Mouse (Mus musculus) bone marrow, adult 2 months (tissue): Measurements from ENCODE around the gene Pfdn5. TPM values are rescaled to one million over a fixed set of nuclear protein-coding genes. Genes with fewer than 3 reads are reported as not detected.

Source experiments
- H3K27ac ChIP-seq: fragments of 200-500 bp; 2 replicates; pipeline ENCODE4 v1.5.1; 2012; ENCODE audit warnings: low read depth, mild to moderate bottlenecking, control low read depth, inconsistent platforms, low read length; ENCODE audit not compliant: control insufficient read depth, poor library complexity, insufficient read depth
- H3K4me1 ChIP-seq: fragments of 200-500 bp; 2 replicates; pipeline ENCODE4 v1.6.1; 2011; ENCODE audit warnings: low read length; ENCODE audit not compliant: control insufficient read depth, insufficient read depth
- H3K4me3 ChIP-seq: fragments of 200-500 bp; replicated peaks from 2 replicates; pipeline ENCODE3; 2011; ENCODE audit warnings: mild to moderate bottlenecking, low read depth, low read length, control low read depth; ENCODE audit not compliant: control insufficient read depth
- CTCF ChIP-seq: fragments of 200-500 bp; IDR thresholded peaks from 2 replicates; pipeline ENCODE4 v1.5.1; 2011; ENCODE audit warnings: low read length, control low read depth; ENCODE audit not compliant: control insufficient read depth, insufficient read depth
- POLR2A ChIP-seq: fragments of 200-500 bp; IDR thresholded peaks from 2 replicates; pipeline ENCODE4 v1.6.1; 2011; ENCODE audit warnings: low read depth, mild to moderate bottlenecking, control low read depth, low read length, borderline replicate concordance; ENCODE audit not compliant: control insufficient read depth
- WGBS: fragments of 180-500 bp; shearing (Covaris S2); methylation state at CpG from one replicate; pipeline ENCODE4 v1.1.7; 2018; 5-methylcytosine and 5-hydroxymethylcytosine counted together
- polyA plus RNA-seq: library from polyadenylated mRNA; stranded (reverse); fragments of >200 nt; gene quantifications from 2 replicates; pipeline ENCODE4 v1.2.4, GENCODE M21; 2011; ENCODE audit warnings: low replicate concordance; ENCODE audit not compliant: missing spikeins, insufficient read depth, insufficient read length

The Pfdn5 gene
- polyA plus RNA-seq, 1 experiment, result 432 TPM

GRCm38 (mm10) chr15:102370727-102371126, 44.8 kb downstream of the Pfdn5 start:
- no peaks in the 10 kb centered on the region; the same call in 1 of the 2 replicates for H3K4me1 ChIP-seq
- H3K4me3 ChIP-seq, result no peak overlapping the region
- TF ChIP-seq CTCF, result no peak
- TF ChIP-seq POLR2A, result no peak
- 61% methylated on average over 10 of the region's 10 CpGs for WGBS
- no peak overlapping the region for H3K27ac ChIP-seq

DNA sequence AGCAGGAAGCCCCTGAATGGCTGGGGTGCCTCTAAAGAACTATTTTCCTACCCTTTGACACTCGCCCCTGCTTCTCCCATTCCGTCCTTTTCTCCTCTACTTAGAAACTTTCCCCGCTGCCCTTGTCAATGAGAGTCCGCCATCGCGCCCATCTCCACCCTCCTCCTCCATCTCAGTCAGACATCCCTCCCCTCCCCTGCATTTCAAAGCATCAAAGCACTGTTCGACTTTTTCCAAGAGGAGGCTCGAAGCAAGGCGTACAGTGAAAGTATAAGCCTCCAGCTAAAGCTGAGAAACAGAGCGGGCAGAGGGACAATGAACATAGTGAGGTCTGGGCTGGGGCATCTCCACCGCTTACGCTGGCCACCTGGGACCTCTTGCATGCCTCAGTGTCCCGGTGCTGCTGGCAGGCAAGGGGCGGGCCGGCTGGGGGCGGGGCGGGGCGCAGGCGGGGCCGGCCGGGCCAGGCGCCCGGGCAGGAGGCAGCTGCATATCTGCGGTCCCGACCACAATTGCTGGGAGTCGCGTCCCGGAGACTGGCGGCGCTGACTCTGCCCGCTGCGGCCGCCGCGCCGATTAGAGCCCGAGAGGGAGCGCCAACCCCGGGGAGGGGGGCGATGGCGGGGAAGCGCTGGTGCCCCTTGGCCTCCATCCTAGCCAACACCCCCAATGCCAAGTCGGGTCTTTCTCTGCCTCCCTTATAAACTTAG, 50.7 kb downstream of the Pfdn5 start:
- H3K4me3 ChIP-seq, result peak overlapping the region; percentile 42
- H3K4me1 ChIP-seq, result peaks cover 3% of the 10 kb centered on the region; the same call in 1 of the 2 replicates
- peak overlapping the region; percentile 13; the same call in 1 of the 2 replicates for H3K27ac ChIP-seq
- WGBS, result 5% methylated on average over 43 of the region's 43 CpGs
- TF ChIP-seq CTCF, result no peak
- TF ChIP-seq POLR2A, result peak; percentile 42; the same call in 1 of the 2 replicates

DNA sequence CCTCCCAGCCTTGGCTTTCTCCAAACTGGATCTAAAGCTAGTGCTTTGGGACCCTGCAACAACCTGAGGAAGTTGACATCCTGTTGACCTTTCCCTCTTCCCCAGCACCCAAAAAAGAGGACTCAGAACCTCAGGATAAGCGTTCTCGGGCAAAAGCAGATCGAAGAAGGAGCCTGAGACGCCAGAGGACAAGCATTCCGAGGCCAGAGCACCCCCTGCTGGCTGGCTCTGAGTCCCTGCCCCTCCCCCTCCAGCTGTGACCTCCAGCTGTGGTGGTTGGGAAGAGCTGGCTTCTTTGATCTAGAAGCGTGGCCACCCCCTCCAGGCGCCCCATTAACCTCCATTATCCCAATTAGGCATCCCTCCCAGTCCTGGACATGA, 51.2 kb downstream of the Pfdn5 start:
- TF ChIP-seq CTCF (peak; percentile 88), POLR2A (no peak)
- H3K27ac ChIP-seq, result peak overlapping the region; percentile 13; the same call in 1 of the 2 replicates
- H3K4me3 ChIP-seq, result peak overlapping the region; percentile 42
- H3K4me1 ChIP-seq, result peaks cover 3% of the 10 kb centered on the region; the same call in 1 of the 2 replicates
- WGBS, result 0% methylated on average over 7 of the region's 7 CpGs

DNA sequence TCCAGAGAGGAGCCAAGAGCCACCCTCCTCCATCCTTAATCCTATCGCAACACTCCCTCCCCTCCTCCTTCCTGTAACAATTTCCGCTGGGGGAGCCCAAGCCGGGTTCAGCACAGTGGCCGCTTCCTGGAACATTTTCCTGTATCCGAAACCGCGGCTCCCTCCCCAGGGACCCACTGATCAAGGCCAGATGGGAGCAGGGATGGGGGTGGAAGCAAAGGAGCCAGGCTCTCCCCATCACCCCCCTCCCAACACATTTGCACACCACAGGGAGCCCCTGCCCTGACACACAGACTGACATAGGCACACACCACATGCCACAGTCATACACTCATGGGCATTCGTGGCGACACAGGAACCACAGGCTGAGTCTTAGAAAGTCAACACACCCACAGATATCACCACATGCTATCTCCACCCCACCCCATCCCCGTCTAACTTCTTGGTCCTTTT, 51.9 kb downstream of the Pfdn5 start:
- no peak overlapping the region for H3K4me3 ChIP-seq
- no peak for TF ChIP-seq CTCF
- no peak for TF ChIP-seq POLR2A
- peaks cover 3% of the 10 kb centered on the region; the same call in 1 of the 2 replicates for H3K4me1 ChIP-seq
- WGBS, result 2% methylated on average over 10 of the region's 10 CpGs
- no peak overlapping the region for H3K27ac ChIP-seq

Other genes starting within 250 kb of the Pfdn5 start
- gene Tns2, start 225.7 kb upstream of the Pfdn5 start, polyA plus RNA-seq, result 20.3 and 26.7 TPM in 2 replicates
- gene Spryd3, start 189.9 kb upstream of the Pfdn5 start, polyA plus RNA-seq, result 7.9 and 23.0 TPM in 2 replicates
- not detected in 2 replicates for gene Igfbp6, start 181.8 kb upstream of the Pfdn5 start, polyA plus RNA-seq
- 1.2 and 2.7 TPM in 2 replicates for gene Soat2, start 175.6 kb upstream of the Pfdn5 start, polyA plus RNA-seq
- gene Zfp740, start 122.9 kb upstream of the Pfdn5 start, polyA plus RNA-seq, result 22.8 and 34.5 TPM in 2 replicates
- gene Csad, start 121.4 kb upstream of the Pfdn5 start, polyA plus RNA-seq, result 13.6 and 18.5 TPM in 2 replicates
- gene Itgb7, start 94.2 kb upstream of the Pfdn5 start, polyA plus RNA-seq, result 39.1 and 140 TPM in 2 replicates
- gene Rarg, start 68.6 kb upstream of the Pfdn5 start, polyA plus RNA-seq, result 17.1 and 36.3 TPM in 2 replicates
- not detected in 2 replicates for gene Gm9918, start 55.6 kb upstream of the Pfdn5 start, polyA plus RNA-seq
- 10.5 and 13.5 TPM in 2 replicates for gene Mfsd5, start 46.7 kb upstream of the Pfdn5 start, polyA plus RNA-seq
- 22.9 and 39.8 TPM in 2 replicates for gene Espl1, start 29.9 kb upstream of the Pfdn5 start, polyA plus RNA-seq
- gene Myg1, start 5.6 kb downstream of the Pfdn5 start, polyA plus RNA-seq, result 40.0 and 43.6 TPM in 2 replicates
- gene Aaas, start 24.7 kb downstream of the Pfdn5 start, polyA plus RNA-seq, result 56.6 and 97.9 TPM in 2 replicates
- 3.2 and 3.5 TPM in 2 replicates for gene Sp7, start 41.1 kb downstream of the Pfdn5 start, polyA plus RNA-seq
- 13.8 and 35.2 TPM in 2 replicates for gene Sp1, start 80.0 kb downstream of the Pfdn5 start, polyA plus RNA-seq
- gene Amhr2, start 119.3 kb downstream of the Pfdn5 start, polyA plus RNA-seq, result 4.8 TPM in 1 of 2 replicates, not detected in the other
- gene Prr13, start 132.9 kb downstream of the Pfdn5 start, polyA plus RNA-seq, result 125 and 251 TPM in 2 replicates
- 210 and 264 TPM in 2 replicates for gene Pcbp2, start 144.4 kb downstream of the Pfdn5 start, polyA plus RNA-seq
- gene Gm10337, start 177.6 kb downstream of the Pfdn5 start, polyA plus RNA-seq, result not detected in 2 replicates
- 2.2 and 3.1 TPM in 2 replicates for gene Map3k12, start 190.9 kb downstream of the Pfdn5 start, polyA plus RNA-seq
- gene Tarbp2, start 192.1 kb downstream of the Pfdn5 start, polyA plus RNA-seq, result 38.4 and 67.5 TPM in 2 replicates
- gene Npff, start 198.8 kb downstream of the Pfdn5 start, polyA plus RNA-seq, result 16.0 and 32.7 TPM in 2 replicates